Mouse (Mus musculus) MEL (cell line): Measurements from ENCODE around the gene Enkur. TPM values are rescaled to one million over a fixed set of nuclear protein-coding genes. Genes with fewer than 3 reads are reported as not detected.
"Not testable (repeated sequence)": the region's sequence is repeated elsewhere in the genome, so short reads cannot be mapped to it uniquely, and the experiment has no call there.

Experiments
- DNase-seq: peaks from one replicate; pipeline ENCODE4 v3.0.0; 2011; ENCODE audit warnings: low read depth, low spot score
- H3K27ac ChIP-seq: 2 replicates; pipeline ENCODE4 v1.5.1; 2012; ENCODE audit warnings: low read depth, mild to moderate bottlenecking, control low read depth, low read length, moderate library complexity; ENCODE audit not compliant: control insufficient read depth
- H3K27me3 ChIP-seq, 2 experiments: fragments of 150-350 bp in 1 of 2; sonication (generic) in 1 of 2; 2 replicates each; pipeline ENCODE4 v1.6.1; 2012; ENCODE audit warnings: low read length in 2 of 2, mild to moderate bottlenecking in 2 of 2, improper control_type of control experiment in 1 of 2, moderate library complexity in 1 of 2; ENCODE audit not compliant: insufficient read depth in 2 of 2, control insufficient read depth in 1 of 2
- H3K36me3 ChIP-seq, 2 experiments: 2 replicates each; pipeline ENCODE4 v1.6.1; 2012 to 2014; ENCODE audit warnings: low read length in 2 of 2, improper control_type of control experiment in 1 of 2, inconsistent platforms in 1 of 2, mild to moderate bottlenecking in 1 of 2; ENCODE audit not compliant: insufficient read depth in 2 of 2, control insufficient read depth in 1 of 2
- H3K4me1 ChIP-seq, 2 experiments: fragments of 150-350 bp in 1 of 2; sonication (generic) in 1 of 2; 2 replicates each; pipeline ENCODE4 v1.6.1; 2012; ENCODE audit warnings: low read length in 2 of 2, improper control_type of control experiment in 1 of 2, mild to moderate bottlenecking in 1 of 2; ENCODE audit not compliant: insufficient read depth in 2 of 2, control insufficient read depth in 1 of 2
- H3K4me3 ChIP-seq, 2 experiments: fragments of 150-350 bp in 1 of 2; sonication (generic) in 1 of 2; 2 replicates each; pipeline ENCODE4 v1.5.1; 2012; ENCODE audit warnings: low read depth in 2 of 2, low read length in 2 of 2, mild to moderate bottlenecking in 2 of 2, moderate library complexity in 2 of 2, control low read depth in 1 of 2, improper control_type of control experiment in 1 of 2; ENCODE audit not compliant: control insufficient read depth in 1 of 2, insufficient read depth in 1 of 2
- H3K79me2 ChIP-seq: 2 replicates; pipeline ENCODE4 v1.6.1; 2012; ENCODE audit warnings: mild to moderate bottlenecking, low read length, moderate library complexity; ENCODE audit not compliant: control insufficient read depth, poor library complexity, insufficient read depth
- H3K9ac ChIP-seq: 2 replicates; pipeline ENCODE4 v1.6.1; 2012; ENCODE audit warnings: low read depth, mild to moderate bottlenecking, control low read depth, low read length, moderate library complexity; ENCODE audit not compliant: control insufficient read depth, poor library complexity, severe bottlenecking
- H3K9me3 ChIP-seq: fragments of 150-350 bp; sonication (generic); replicated peaks from 2 replicates; pipeline ENCODE4 v1.6.1; 2012; ENCODE audit warnings: mild to moderate bottlenecking, low read length, improper control_type of control experiment, moderate library complexity; ENCODE audit not compliant: insufficient read depth
- CHD1 ChIP-seq: IDR thresholded peaks from 2 replicates; pipeline ENCODE4 v1.6.1; 2012; ENCODE audit warnings: low read depth, mild to moderate bottlenecking, inconsistent platforms, low read length, improper control_type of control experiment
- EP300 ChIP-seq, 2 experiments: IDR thresholded peaks; 2 replicates each; pipeline ENCODE4 v1.6.1; 2011; ENCODE audit warnings: improper control_type of control experiment in 2 of 2, low read length in 2 of 2, low read depth in 1 of 2, mild to moderate bottlenecking in 1 of 2
- JUND ChIP-seq: IDR thresholded peaks from 2 replicates; pipeline ENCODE4 v1.6.1; 2011; ENCODE audit warnings: low read depth, mild to moderate bottlenecking, improper control_type of control experiment, low read length
- MAX ChIP-seq: IDR thresholded peaks from 2 replicates; pipeline ENCODE4 v1.6.1; 2011; ENCODE audit warnings: low read length, improper control_type of control experiment
- MEF2A ChIP-seq: IDR thresholded peaks from 2 replicates; pipeline ENCODE4 v1.6.1; 2014; ENCODE audit warnings: low read depth, mild to moderate bottlenecking, inconsistent platforms, low read length, improper control_type of control experiment; ENCODE audit not compliant: poor library complexity, insufficient replicate concordance, severe bottlenecking; ENCODE audit errors: extremely low read depth
- MYB ChIP-seq: IDR thresholded peaks from 2 replicates; pipeline ENCODE4 v1.6.1; 2011; ENCODE audit warnings: mild to moderate bottlenecking, low read depth, low read length, improper control_type of control experiment
- POLR2A ChIP-seq, 2 experiments: IDR thresholded peaks; 2 replicates each; pipeline ENCODE4 v1.6.1; 2011 to 2012; ENCODE audit warnings: low read length in 2 of 2, mild to moderate bottlenecking in 2 of 2, control low read depth in 1 of 2, improper control_type of control experiment in 1 of 2, low read depth in 1 of 2, moderate library complexity in 1 of 2; ENCODE audit not compliant: control insufficient read depth in 1 of 2, insufficient read depth in 1 of 2, poor library complexity in 1 of 2
- TCF12 ChIP-seq: IDR thresholded peaks from 2 replicates; pipeline ENCODE4 v1.6.1; 2014; ENCODE audit warnings: low read depth, mild to moderate bottlenecking, inconsistent platforms, low read length, improper control_type of control experiment, moderate library complexity
- USF2 ChIP-seq, 2 experiments: IDR thresholded peaks; 2 replicates each; pipeline ENCODE4 v1.6.1; 2011 to 2012; ENCODE audit warnings: improper control_type of control experiment in 2 of 2, low read length in 2 of 2, borderline replicate concordance in 1 of 2, inconsistent platforms in 1 of 2, low read depth in 1 of 2, mild to moderate bottlenecking in 1 of 2; ENCODE audit not compliant: insufficient read depth in 1 of 2
- polyA plus RNA-seq, 2 experiments: library from polyadenylated mRNA; stranded (reverse) in 1 of 2; unstranded in 1 of 2; fragments of >175 nt in 1 of 2; fragments of >200 nt in 1 of 2; gene quantifications; 2 replicates each; pipeline versions ENCODE4 v1.2.1 to v1.2.4; 2012; ENCODE audit warnings: low replicate concordance in 2 of 2, low read depth in 1 of 2; ENCODE audit not compliant: insufficient read length in 2 of 2, insufficient read depth in 1 of 2, missing spikeins in 1 of 2
- total RNA-seq: library from RNA; depleted of rRNA; stranded (reverse); fragments of 300-350 nt; gene quantifications from 2 replicates; pipeline ENCODE4 v1.2.3, GENCODE M21; 2012

The Enkur gene
- total and polyA plus RNA-seq, 3 experiments = not detected

DNA sequence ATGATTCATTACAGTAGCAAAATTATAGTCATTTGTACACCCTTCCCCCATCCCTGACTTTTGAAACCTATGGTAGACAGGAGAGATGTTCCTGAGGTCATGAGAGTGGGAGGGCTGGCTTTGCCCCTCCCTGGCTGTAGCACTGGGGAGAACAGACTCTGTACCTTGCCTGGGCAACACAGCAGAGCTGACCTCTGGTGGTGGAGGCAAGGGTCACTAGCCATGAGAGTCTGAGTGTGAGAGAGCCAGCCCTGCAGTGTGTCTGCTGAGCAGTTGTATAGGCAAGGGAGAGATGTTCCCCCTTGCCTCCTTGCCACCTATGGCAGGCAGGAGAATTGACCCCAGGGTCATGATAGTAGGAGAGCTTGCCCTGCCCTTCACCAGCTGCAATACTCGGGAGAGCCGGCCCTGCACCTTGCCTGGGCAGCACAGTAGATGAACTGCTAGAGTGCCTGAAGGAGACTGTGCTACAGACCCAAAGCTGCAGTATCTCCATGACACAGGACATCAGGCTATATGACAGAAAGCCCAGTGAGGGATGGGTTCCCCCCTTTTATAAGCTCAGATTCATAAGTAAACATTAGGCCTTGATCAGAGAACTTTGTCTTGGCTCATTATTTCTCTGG is 40.4 kb upstream of the Enkur start:
- Histone ChIP-seq H3K9me3 (no peaks in the 10 kb centered on the region), H3K4me1 (no peaks in the 10 kb centered on the region), H3K27me3 (no peaks in the 10 kb centered on the region), H3K79me2 (no peaks in the 10 kb centered on the region)
- TF ChIP-seq CHD1 = no peak
- TF ChIP-seq, all 39 proteins: peak for 0
- H3K36me3 ChIP-seq = no peaks in the 10 kb centered on the region
- H3K4me3 ChIP-seq = no peak overlapping the region
- H3K27ac ChIP-seq = no peak overlapping the region
- H3K9ac ChIP-seq = no peak overlapping the region
- no peak for DNase-seq

DNA sequence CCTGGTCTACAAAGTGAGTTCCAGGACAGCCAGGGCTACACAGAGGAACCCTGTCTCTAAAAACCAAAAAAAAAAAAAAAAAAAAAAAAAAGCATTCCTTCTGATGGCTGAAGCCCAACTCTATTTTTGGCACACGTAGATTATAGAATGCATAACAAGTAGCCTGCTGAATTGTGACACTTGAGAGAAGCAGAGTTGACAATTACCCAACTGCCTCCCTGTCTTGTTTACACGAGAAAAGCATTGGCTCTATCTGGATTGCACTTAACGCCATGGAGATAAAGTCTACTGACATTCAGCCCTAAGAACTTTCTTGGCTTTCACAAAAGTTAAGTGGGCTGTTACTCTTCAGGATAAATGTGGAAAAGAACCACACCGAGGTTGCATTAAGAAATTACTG is 39.8 kb upstream of the Enkur start:
- H3K79me2 ChIP-seq = no peaks in the 10 kb centered on the region
- H3K4me1 ChIP-seq = no peaks in the 10 kb centered on the region
- no peak for TF ChIP-seq MYB
- TF ChIP-seq USF2 (IDR thresholded peaks at IDR 0.05; ENCODE audit: borderline replicate concordance in 1 of 2, insufficient read depth in 1 of 2, low read depth in 1 of 2, low read length in 2 of 2) = no peak
- TF ChIP-seq MEF2A = no peak
- TF ChIP-seq MAX = no peak
- no peak for TF ChIP-seq JUND
- no peak for TF ChIP-seq POLR2A (IDR thresholded peaks at IDR 0.05; ENCODE audit: control insufficient read depth in 1 of 2, insufficient read depth in 1 of 2, low read depth in 1 of 2, low read length in 2 of 2, poor library complexity in 1 of 2)
- TF ChIP-seq EP300 (IDR thresholded peaks at IDR 0.05; ENCODE audit: low read depth in 1 of 2, low read length in 2 of 2) = no peak
- TF ChIP-seq TCF12 = no peak
- TF ChIP-seq, all 39 proteins: peak for 0
- H3K27me3 ChIP-seq = no peaks in the 10 kb centered on the region
- DNase-seq = no peak
- no peak overlapping the region for H3K27ac ChIP-seq
- H3K9me3 ChIP-seq = no peaks in the 10 kb centered on the region
- H3K4me3 ChIP-seq = no peak overlapping the region
- no peaks in the 10 kb centered on the region for H3K36me3 ChIP-seq
- H3K9ac ChIP-seq = no peak overlapping the region

GRCm38 (mm10) chr2:21244104-21244503 is 38.9 kb upstream of the Enkur start:
- not testable (repeated sequence) for H3K4me3 ChIP-seq, H3K27ac ChIP-seq, DNase-seq, H3K36me3 ChIP-seq, H3K79me2 ChIP-seq, H3K4me1 ChIP-seq, H3K9me3 ChIP-seq, H3K27me3 ChIP-seq, H3K9ac ChIP-seq
